Comparison of ENCODE assay signal across 14 mouse cellular contexts in genomic region chr16:7404766-7405492, GRCm38 (mm10).
DNase-seq lines count a peak whose midpoint lies in the region; ATAC-seq lines count a peak whose summit lies in the region.
"Had no signal": no experiment of that assay in that cellular context is flagged by ENCODE, and none has a peak within 500 bp of the region (broad histone marks: within the 10 kb centered on the region; RNA-seq: fewer than 3 reads in every experiment).

No protein-coding gene starts in this region.

- no peaks in the 10 kb centered on the region for H3K36me3 ChIP-seq in hindbrain, embryonic 14.5 days (replicated peaks; ENCODE audit: control insufficient read depth, insufficient read depth)
- no peaks in the 10 kb centered on the region for H3K36me3 ChIP-seq in neural tube, embryonic 13.5 days
- H3K36me3 ChIP-seq: heart, embryonic 13.5 days; liver, embryonic 15.5 days; stomach, embryonic 15.5 days had no signal

- no peak overlapping the region for H3K4me3 ChIP-seq in hindbrain, embryonic 14.5 days (replicated peaks; ENCODE audit: low read length)
- H3K4me3 ChIP-seq in neural tube, embryonic 13.5 days: no peak overlapping the region
- H3K4me3 ChIP-seq: heart, embryonic 13.5 days; liver, embryonic 15.5 days; stomach, embryonic 15.5 days had no signal

- 16% methylated on average over 6 of the region's 6 CpGs for WGBS in hindbrain, embryonic 14.5 days
- WGBS in neural tube, embryonic 13.5 days: 23% methylated on average over 6 of the region's 6 CpGs

- no peaks in the 10 kb centered on the region for H3K27me3 ChIP-seq in hindbrain, embryonic 14.5 days (ENCODE audit: control insufficient read depth, insufficient read depth, low read length)
- H3K27me3 ChIP-seq in neural tube, embryonic 13.5 days: no peaks in the 10 kb centered on the region
- H3K27me3 ChIP-seq: heart, embryonic 13.5 days; liver, embryonic 15.5 days; stomach, embryonic 15.5 days had no signal

- peak; percentile 29 for DNase-seq in embryo, embryonic 10 days (ENCODE audit: low spot score)
- DNase-seq in embryo, embryonic 9.5 days (ENCODE audit: extremely low spot score): no peak
- DNase-seq in embryo, embryonic 10.5 days (ENCODE audit: low spot score): peak; percentile 45
- DNase-seq in hindbrain, embryonic 14.5 days (ENCODE audit: low spot score): no peak
- DNase-seq in gastrocnemius, postnatal 10 days: no peak
- no peak for DNase-seq in liver
- DNase-seq in layer of hippocampus, postnatal 25 days (ENCODE audit: extremely low spot score in 1 of 2, low spot score in 1 of 2): no peak
- DNase-seq: adrenal gland, postnatal 14 days; thymus, postnatal 36 days had no signal

- H3K27ac ChIP-seq in hindbrain, embryonic 14.5 days: no peak overlapping the region
- peak overlapping the region; percentile 52; the same call in 1 of the 2 replicates for H3K27ac ChIP-seq in neural tube, embryonic 13.5 days (replicated peaks)
- H3K27ac ChIP-seq: heart, embryonic 13.5 days; liver, embryonic 15.5 days; macrophage; stomach, embryonic 15.5 days had no signal

- H3K4me2 ChIP-seq in hindbrain, embryonic 14.5 days (replicated peaks): no peak overlapping the region
- no peak overlapping the region for H3K4me2 ChIP-seq in neural tube, embryonic 13.5 days
- H3K4me2 ChIP-seq: heart, embryonic 13.5 days; liver, embryonic 15.5 days; stomach, embryonic 15.5 days had no signal

- H3K9ac ChIP-seq in hindbrain, embryonic 14.5 days: no peak overlapping the region
- H3K9ac ChIP-seq in neural tube, embryonic 13.5 days: no peak overlapping the region
- H3K9ac ChIP-seq: heart, embryonic 13.5 days; liver, embryonic 15.5 days; stomach, embryonic 15.5 days had no signal

- peaks cover 21% of the 10 kb centered on the region; the same call in 1 of the 2 replicates for H3K4me1 ChIP-seq in hindbrain, embryonic 14.5 days (replicated peaks; ENCODE audit: control insufficient read depth, insufficient read depth, low read length)
- peaks cover 40% of the 10 kb centered on the region for H3K4me1 ChIP-seq in neural tube, embryonic 13.5 days (replicated peaks)
- H3K4me1 ChIP-seq: heart, embryonic 13.5 days; liver, embryonic 15.5 days; stomach, embryonic 15.5 days had no signal

- peak; percentile 40; the same call in 1 of the 2 replicates for ATAC-seq in hindbrain, embryonic 14.5 days (ENCODE audit: low FRiP score)
- peak; percentile 68; the same call in 1 of the 2 replicates for ATAC-seq in neural tube, embryonic 13.5 days (ENCODE audit: low read depth)

- H3K9me3 ChIP-seq in hindbrain, embryonic 14.5 days (ENCODE audit: control insufficient read depth, low read length): no peaks in the 10 kb centered on the region
- no peaks in the 10 kb centered on the region for H3K9me3 ChIP-seq in neural tube, embryonic 13.5 days
- H3K9me3 ChIP-seq: heart, embryonic 13.5 days; liver, embryonic 15.5 days; stomach, embryonic 15.5 days had no signal

Comparison
In these comparisons a context has a peak if more than half of its experiments do, and no peak if none do; other contexts are left out.
1. DNase-seq: peak in embryo, embryonic 10 days (single experiment) and embryo, embryonic 10.5 days (single experiment); none in embryo, embryonic 9.5 days (single experiment), hindbrain, embryonic 14.5 days (single experiment), gastrocnemius, postnatal 10 days (single experiment), liver (single experiment) and layer of hippocampus, postnatal 25 days (0 of 2).